12 mouse cellular contexts compared by ENCODE assay signal in genomic region chr8:12481918-12482317, GRCm38 (mm10).
DNase-seq lines count a peak whose midpoint lies in the region; ATAC-seq lines count a peak whose summit lies in the region.
"Had no signal": no experiment of that assay in that cellular context is flagged by ENCODE, and none has a peak within 500 bp of the region (broad histone marks: within the 10 kb centered on the region; RNA-seq: fewer than 3 reads in every experiment).

No protein-coding gene starts in this region.

- H3K4me2 ChIP-seq in neural tube, embryonic 11.5 days (ENCODE audit: low read depth), result no peak overlapping the region
- no peak overlapping the region for H3K4me2 ChIP-seq in neural tube, embryonic 15.5 days
- no peak overlapping the region for H3K4me2 ChIP-seq in hindbrain, embryonic 14.5 days (replicated peaks)
- no peak overlapping the region for H3K4me2 ChIP-seq in kidney, embryonic 14.5 days (replicated peaks; ENCODE audit: low read depth, low read length)
- H3K4me2 ChIP-seq: heart, embryonic 12.5 days; limb, embryonic 13.5 days had no signal

- no peaks in the 10 kb centered on the region for H3K36me3 ChIP-seq in neural tube, embryonic 11.5 days (ENCODE audit: control insufficient read depth, insufficient read depth, low read length)
- no peaks in the 10 kb centered on the region for H3K36me3 ChIP-seq in neural tube, embryonic 15.5 days
- H3K36me3 ChIP-seq in embryonic facial prominence, embryonic 10.5 days (replicated peaks), result no peaks in the 10 kb centered on the region
- no peaks in the 10 kb centered on the region for H3K36me3 ChIP-seq in hindbrain, embryonic 14.5 days (replicated peaks; ENCODE audit: control insufficient read depth, insufficient read depth)
- H3K36me3 ChIP-seq in kidney, embryonic 14.5 days (ENCODE audit: control insufficient read depth, insufficient read depth, low read length), result no peaks in the 10 kb centered on the region
- H3K36me3 ChIP-seq: heart, embryonic 12.5 days; limb, embryonic 13.5 days had no signal

- peaks cover 21% of the 10 kb centered on the region for H3K4me1 ChIP-seq in neural tube, embryonic 11.5 days (ENCODE audit: control insufficient read depth, insufficient read depth, low read length)
- H3K4me1 ChIP-seq in neural tube, embryonic 15.5 days, result peaks cover 25% of the 10 kb centered on the region
- H3K4me1 ChIP-seq in embryonic facial prominence, embryonic 10.5 days, result peaks cover 54% of the 10 kb centered on the region
- peaks cover 28% of the 10 kb centered on the region for H3K4me1 ChIP-seq in hindbrain, embryonic 14.5 days (replicated peaks; ENCODE audit: control insufficient read depth, insufficient read depth, low read length)
- no peaks in the 10 kb centered on the region for H3K4me1 ChIP-seq in kidney, embryonic 14.5 days (ENCODE audit: control insufficient read depth, insufficient read depth, low read length)

- WGBS in neural tube, embryonic 11.5 days, result 42% methylated on average over 14 of the region's 14 CpGs
- 19% methylated on average over 14 of the region's 14 CpGs for WGBS in neural tube, embryonic 15.5 days
- WGBS in embryonic facial prominence, embryonic 10.5 days, result 53% methylated on average over 14 of the region's 14 CpGs
- WGBS in hindbrain, embryonic 14.5 days, result 18% methylated on average over 14 of the region's 14 CpGs
- WGBS in kidney, embryonic 14.5 days, result 63% methylated on average over 14 of the region's 14 CpGs

- H3K4me3 ChIP-seq in neural tube, embryonic 11.5 days (ENCODE audit: low read depth, low read length), result no peak overlapping the region
- H3K4me3 ChIP-seq in neural tube, embryonic 15.5 days (replicated peaks), result no peak overlapping the region
- H3K4me3 ChIP-seq in embryonic facial prominence, embryonic 10.5 days, result no peak overlapping the region
- H3K4me3 ChIP-seq in hindbrain, embryonic 14.5 days (replicated peaks; ENCODE audit: low read length), result no peak overlapping the region
- H3K4me3 ChIP-seq in kidney, embryonic 14.5 days (ENCODE audit: low read length), result no peak overlapping the region
- H3K4me3 ChIP-seq: heart, embryonic 12.5 days; limb, embryonic 13.5 days had no signal

- no peak overlapping the region for H3K9ac ChIP-seq in neural tube, embryonic 11.5 days (ENCODE audit: low read length)
- H3K9ac ChIP-seq in neural tube, embryonic 15.5 days (replicated peaks), result no peak overlapping the region
- H3K9ac ChIP-seq in hindbrain, embryonic 14.5 days, result no peak overlapping the region
- no peak overlapping the region for H3K9ac ChIP-seq in kidney, embryonic 14.5 days (ENCODE audit: low read depth, low read length)
- H3K9ac ChIP-seq: heart, embryonic 12.5 days; limb, embryonic 13.5 days had no signal

- H3K27me3 ChIP-seq in neural tube, embryonic 11.5 days (ENCODE audit: control insufficient read depth, insufficient read depth, low read length), result peaks cover 6% of the 10 kb centered on the region
- H3K27me3 ChIP-seq in neural tube, embryonic 15.5 days (replicated peaks), result peaks cover 63% of the 10 kb centered on the region
- H3K27me3 ChIP-seq in embryonic facial prominence, embryonic 10.5 days (replicated peaks; ENCODE audit: low read depth, poor library complexity, severe bottlenecking), result peaks cover 100% of the 10 kb centered on the region
- H3K27me3 ChIP-seq in hindbrain, embryonic 14.5 days (ENCODE audit: control insufficient read depth, insufficient read depth, low read length), result peaks cover 46% of the 10 kb centered on the region
- H3K27me3 ChIP-seq in kidney, embryonic 14.5 days (ENCODE audit: control insufficient read depth, insufficient read depth, low read length), result peaks cover 26% of the 10 kb centered on the region

- peak; percentile 70 for DNase-seq in neural tube, embryonic 11.5 days (ENCODE audit: low spot score)
- DNase-seq in embryonic facial prominence, embryonic 10.5 days (ENCODE audit: low spot score), result no peak
- DNase-seq in hindbrain, embryonic 14.5 days (ENCODE audit: low spot score), result peak; percentile 63
- no peak for DNase-seq in layer of hippocampus, adult 8-10 months (ENCODE audit: low spot score in 2 of 2)
- no peak for DNase-seq in gastrocnemius, postnatal 10 days
- DNase-seq: adrenal gland, postnatal 14 days; cerebellum, postnatal 36 days; lung, adult 2 months had no signal

- ATAC-seq in neural tube, embryonic 11.5 days (ENCODE audit: insufficient read depth, low FRiP score, low TSS enrichment), result peak; percentile 75
- no peak for ATAC-seq in neural tube, embryonic 15.5 days (ENCODE audit: low FRiP score)
- ATAC-seq in hindbrain, embryonic 14.5 days (ENCODE audit: low FRiP score), result no peak; the same call in 1 of the 2 replicates
- ATAC-seq in kidney, embryonic 14.5 days (ENCODE audit: low FRiP score, low TSS enrichment), result no peak

- H3K9me3 ChIP-seq in neural tube, embryonic 11.5 days (ENCODE audit: control insufficient read depth, low read length), result no peaks in the 10 kb centered on the region
- no peaks in the 10 kb centered on the region for H3K9me3 ChIP-seq in neural tube, embryonic 15.5 days (replicated peaks)
- H3K9me3 ChIP-seq in embryonic facial prominence, embryonic 10.5 days, result peaks cover 2% of the 10 kb centered on the region; the same call in 1 of the 2 replicates
- H3K9me3 ChIP-seq in hindbrain, embryonic 14.5 days (ENCODE audit: control insufficient read depth, low read length), result no peaks in the 10 kb centered on the region
- no peaks in the 10 kb centered on the region for H3K9me3 ChIP-seq in kidney, embryonic 14.5 days (ENCODE audit: control insufficient read depth, low read length)

- no peak overlapping the region for H3K27ac ChIP-seq in neural tube, embryonic 11.5 days (ENCODE audit: low read depth, low read length)
- no peak overlapping the region for H3K27ac ChIP-seq in neural tube, embryonic 15.5 days (replicated peaks)
- H3K27ac ChIP-seq in embryonic facial prominence, embryonic 10.5 days (replicated peaks), result peak overlapping the region; percentile 24; the same call in 1 of the 2 replicates
- no peak overlapping the region for H3K27ac ChIP-seq in hindbrain, embryonic 14.5 days
- H3K27ac ChIP-seq in kidney, embryonic 14.5 days (ENCODE audit: low read depth, low read length), result no peak overlapping the region
- H3K27ac ChIP-seq: limb, embryonic 13.5 days had no signal

Comparison
In these comparisons a context has a peak if more than half of its experiments do, and no peak if none do; other contexts are left out.
1. DNase-seq: peak in neural tube, embryonic 11.5 days (single experiment) and hindbrain, embryonic 14.5 days (single experiment); none in embryonic facial prominence, embryonic 10.5 days (single experiment), layer of hippocampus, adult 8-10 months (0 of 2) and gastrocnemius, postnatal 10 days (single experiment).